Mouse (Mus musculus) ES-Bruce4 (cell line): ENCODE measurements around the gene Znrf3.

Experiments used
- CTCF ChIP-seq: IDR thresholded peaks from one replicate; pipeline ENCODE4 v1.8.1; 2011; ENCODE audit warnings: low read depth, low read length
- POLR2A ChIP-seq: IDR thresholded peaks from one replicate; pipeline ENCODE4 v1.8.1; 2011; ENCODE audit warnings: low read length; ENCODE audit not compliant: insufficient read depth

- TF ChIP-seq POLR2A: no peak
- no peak for TF ChIP-seq CTCF
Observed at GRCm38 (mm10) chr11:5257151-5257862, 187.3 kb downstream of the Znrf3 start.
